Mouse (Mus musculus): ENCODE results near the gene Gm6588.
"Not testable (repeated sequence)": the region's sequence is repeated elsewhere in the genome, so short reads cannot be mapped to it uniquely, and the experiment has no call there.

The Gm6588 gene

GRCm38 (mm10) chr5:112448747-112449440, at the start of gene Gm6588:
Gene Gm6588, plus strand, starts transcription at chr5:112449426.
- no peak for DNase-seq (ENCODE audit: low spot score in 2 of 2)

- no peak for DNase-seq (ENCODE audit: low spot score in 2 of 2)
Observed at GRCm38 (mm10) chr5:112402437-112402836, 46.8 kb upstream of the Gm6588 start.

- no peak for DNase-seq (ENCODE audit: low spot score in 2 of 2)
Observed at GRCm38 (mm10) chr5:112406017-112406416, 43.2 kb upstream of the Gm6588 start.

- DNase-seq (ENCODE audit: low spot score in 2 of 2), result no peak
Observed at GRCm38 (mm10) chr5:112409274-112409673, 40.0 kb upstream of the Gm6588 start.

- no peak for DNase-seq (ENCODE audit: low spot score in 2 of 2)
Observed at GRCm38 (mm10) chr5:112411072-112411471, 38.2 kb upstream of the Gm6588 start.

GRCm38 (mm10) chr5:112411514-112412335, 37.5 kb upstream of the Gm6588 start:
- DNase-seq (ENCODE audit: low spot score in 2 of 2), result no peak

- DNase-seq (ENCODE audit: low spot score in 2 of 2), result not testable (repeated sequence)
Observed at GRCm38 (mm10) chr5:112412781-112413180, 36.4 kb upstream of the Gm6588 start.

GRCm38 (mm10) chr5:112416673-112417072, 32.6 kb upstream of the Gm6588 start:
- DNase-seq (ENCODE audit: low spot score in 2 of 2), result no peak

- DNase-seq (ENCODE audit: low spot score in 2 of 2), result no peak
Observed at GRCm38 (mm10) chr5:112418023-112418422, 31.2 kb upstream of the Gm6588 start.

GRCm38 (mm10) chr5:112419535-112419934, 29.7 kb upstream of the Gm6588 start:
- no peak for DNase-seq (ENCODE audit: low spot score in 2 of 2)

GRCm38 (mm10) chr5:112426635-112427034, 22.6 kb upstream of the Gm6588 start:
- DNase-seq (ENCODE audit: low spot score in 2 of 2), result no peak

- peak; percentile 48 to 82 for DNase-seq (ENCODE audit: low spot score in 2 of 2)
Observed at GRCm38 (mm10) chr5:112427283-112427682, 21.9 kb upstream of the Gm6588 start.

- DNase-seq (ENCODE audit: low spot score in 2 of 2), result peak; percentile 24 to 68
Observed at GRCm38 (mm10) chr5:112428944-112429343, 20.3 kb upstream of the Gm6588 start.

- no peak for DNase-seq (ENCODE audit: low spot score in 2 of 2)
Observed at GRCm38 (mm10) chr5:112431120-112431775, 18.0 kb upstream of the Gm6588 start.

GRCm38 (mm10) chr5:112432033-112432432, 17.2 kb upstream of the Gm6588 start:
- DNase-seq (ENCODE audit: low spot score in 2 of 2), result no peak

GRCm38 (mm10) chr5:112433004-112433403, 16.2 kb upstream of the Gm6588 start:
- peak; percentile 51 to 76 for DNase-seq (ENCODE audit: low spot score in 2 of 2)

- no peak for DNase-seq (ENCODE audit: low spot score in 2 of 2)
Observed at GRCm38 (mm10) chr5:112438535-112438934, 10.7 kb upstream of the Gm6588 start.

- DNase-seq (ENCODE audit: low spot score in 2 of 2), result no peak
Observed at GRCm38 (mm10) chr5:112453088-112453487, 3.9 kb downstream of the Gm6588 start.

- DNase-seq (ENCODE audit: low spot score in 2 of 2), result no peak
Observed at GRCm38 (mm10) chr5:112454966-112455555, 5.8 kb downstream of the Gm6588 start.

GRCm38 (mm10) chr5:112459903-112460302, 10.7 kb downstream of the Gm6588 start:
- no peak for DNase-seq (ENCODE audit: low spot score in 2 of 2)

GRCm38 (mm10) chr5:112466331-112466730, 17.1 kb downstream of the Gm6588 start:
- DNase-seq (ENCODE audit: low spot score in 2 of 2), result no peak

GRCm38 (mm10) chr5:112468986-112469581, 19.9 kb downstream of the Gm6588 start:
- DNase-seq (ENCODE audit: low spot score in 2 of 2), result no peak
